Mouse (Mus musculus) activated CD4-positive, CD25-positive, alpha-beta regulatory T cell, adult 4 months (primary cell): ENCODE results near the gene Ypel1. TPM values are rescaled to one million over a fixed set of nuclear protein-coding genes. Genes with fewer than 3 reads are reported as not detected.

Source experiments
- ATAC-seq: one replicate; pipeline ENCODE4 v1.8.0; 2017
- polyA plus RNA-seq, 2 experiments: library from polyadenylated mRNA; unstranded; fragments of 100-300 nt; shearing (Covaris generic); gene quantifications; one replicate each; pipeline ENCODE4 v1.2.1; 2017

Gene Ypel1
- polyA plus RNA-seq, 2 experiments from 2014 or later: 3.2 to 3.8 TPM

GRCm38 (mm10) chr16:17088346-17088745, 18.9 kb downstream of the Ypel1 start:
- ATAC-seq: no peak

GRCm38 (mm10) chr16:17096938-17097337, 27.4 kb downstream of the Ypel1 start:
- ATAC-seq: no peak

- no peak for ATAC-seq
Measured at GRCm38 (mm10) chr16:17102630-17103220, 33.2 kb downstream of the Ypel1 start.

GRCm38 (mm10) chr16:17104600-17104999, 35.1 kb downstream of the Ypel1 start:
- no peak for ATAC-seq

- ATAC-seq: peak; percentile 84
Measured at GRCm38 (mm10) chr16:17110771-17111743, 41.6 kb downstream of the Ypel1 start, which contains the start of gene Ppil2. Gene Ppil2 (minus strand): TSS chr16:17111257.

GRCm38 (mm10) chr16:17117309-17117799, 47.9 kb downstream of the Ypel1 start:
- no peak for ATAC-seq

- ATAC-seq: no peak
Measured at GRCm38 (mm10) chr16:17121569-17121968, 52.1 kb downstream of the Ypel1 start.

GRCm38 (mm10) chr16:17124119-17124870, 54.8 kb downstream of the Ypel1 start:
- peak; percentile 8 for ATAC-seq

GRCm38 (mm10) chr16:17124871-17125520, 55.5 kb downstream of the Ypel1 start, which contains the start of gene 2610318N02Rik:
Gene 2610318N02Rik (minus strand): TSS chr16:17125167.
- ATAC-seq: peak; percentile 92

GRCm38 (mm10) chr16:17127292-17127691, 57.8 kb downstream of the Ypel1 start:
- ATAC-seq: no peak

- peak; percentile 51 for ATAC-seq
Measured at GRCm38 (mm10) chr16:17131191-17132088, 61.9 kb downstream of the Ypel1 start.

GRCm38 (mm10) chr16:17132089-17132905, 62.8 kb downstream of the Ypel1 start, which contains the start of gene Sdf2l1:
Gene Sdf2l1 (minus strand): TSS chr16:17132383.
- ATAC-seq: peak; percentile 98

GRCm38 (mm10) chr16:17132906-17133200, 63.4 kb downstream of the Ypel1 start:
- no peak for ATAC-seq

Other genes starting within 250 kb of the Ypel1 start
- under 1 TPM in 1 of 2 experiments, not detected in 1; 0.96 TPM for gene Spag6l, start 240.2 kb upstream of the Ypel1 start, polyA plus RNA-seq
- gene Igll1, start 205.7 kb upstream of the Ypel1 start, polyA plus RNA-seq: under 1 TPM in 1 of 2 experiments, not detected in 1; 0.15 TPM
- 10 to 100 TPM; 41.5 to 52.3 TPM for gene Top3b, start 199.0 kb upstream of the Ypel1 start, polyA plus RNA-seq
- 1 to 10 TPM; 1.1 to 2.2 TPM for gene Vpreb1, start 198.9 kb upstream of the Ypel1 start, polyA plus RNA-seq
- gene Ppm1f, start 173.2 kb upstream of the Ypel1 start, polyA plus RNA-seq: 10 to 100 TPM in 1 of 2 experiments, 1 to 10 TPM in 1; 9.3 to 14.4 TPM
- 10 to 100 TPM; 30.9 to 34.1 TPM for gene Mapk1, start 86.3 kb upstream of the Ypel1 start, polyA plus RNA-seq
- 100 to 1,000 TPM; 166 to 209 TPM for gene Ppil2, start 41.6 kb downstream of the Ypel1 start, polyA plus RNA-seq
- gene 2610318N02Rik, start 55.5 kb downstream of the Ypel1 start, polyA plus RNA-seq: 10 to 100 TPM; 10.7 to 11.1 TPM
- gene Sdf2l1, start 62.7 kb downstream of the Ypel1 start, polyA plus RNA-seq: 10 to 100 TPM; 27.8 to 50.4 TPM
- 1 to 10 TPM; 7.0 to 8.2 TPM for gene Ydjc, start 74.9 kb downstream of the Ypel1 start, polyA plus RNA-seq
- under 1 TPM; 0.24 to 0.54 TPM for gene Ccdc116, start 77.5 kb downstream of the Ypel1 start, polyA plus RNA-seq
- 100 to 1,000 TPM; 300 to 366 TPM for gene Ube2l3, start 133.0 kb downstream of the Ypel1 start, polyA plus RNA-seq
- not detected for gene Rimbp3, start 138.9 kb downstream of the Ypel1 start, polyA plus RNA-seq
- gene Hic2, start 163.9 kb downstream of the Ypel1 start, polyA plus RNA-seq: 1 to 10 TPM in 1 of 2 experiments, under 1 TPM in 1; 0.83 to 1.1 TPM
- gene Tmem191c, start 206.4 kb downstream of the Ypel1 start, polyA plus RNA-seq: 10 to 100 TPM; 30.6 to 32.6 TPM